Mouse (Mus musculus): Measurements from ENCODE around the gene Bcl2. TPM values are rescaled to one million over a fixed set of nuclear protein-coding genes. Genes with fewer than 3 reads are reported as not detected.

Bcl2 gene
- polyA plus RNA-seq, 1 experiment: 10.7 TPM

- no peak overlapping the region for H3K4me3 ChIP-seq (ENCODE audit: control insufficient read depth, insufficient read depth, low read length)
- TF ChIP-seq POLR2A (IDR thresholded peaks at IDR 0.05; ENCODE audit: control insufficient read depth, extremely low read depth, insufficient read depth, low read length, poor library complexity): no peak
- TF ChIP-seq CTCF (IDR thresholded peaks at IDR 0.05; ENCODE audit: borderline replicate concordance, control insufficient read depth, extremely low read depth, insufficient read depth, low read length, poor library complexity): no peak
- DNase-seq: no peak
- peaks cover 4% of the 10 kb centered on the region; the same call in 1 of the 2 replicates for H3K4me1 ChIP-seq (replicated peaks; ENCODE audit: control insufficient read depth, insufficient read depth, low read length)
- H3K36me3 ChIP-seq (ENCODE audit: control insufficient read depth, insufficient read depth, low read length): no peaks in the 10 kb centered on the region
- H3K27ac ChIP-seq (ENCODE audit: control insufficient read depth, insufficient read depth, low read length): no peak overlapping the region
- 91% methylated on average over 5 of the region's 5 CpGs for WGBS
- H3K27me3 ChIP-seq (ENCODE audit: control insufficient read depth, insufficient read depth, low read length): no peaks in the 10 kb centered on the region
Observed at GRCm38 (mm10) chr1:106658293-106658847, 55.7 kb downstream of the Bcl2 start.

- WGBS: 95% methylated on average over 5 of the region's 5 CpGs
- no peak for DNase-seq
- H3K27ac ChIP-seq (ENCODE audit: control insufficient read depth, insufficient read depth, low read length): no peak overlapping the region
- no peak overlapping the region for H3K4me3 ChIP-seq (ENCODE audit: control insufficient read depth, insufficient read depth, low read length)
- H3K4me1 ChIP-seq (replicated peaks; ENCODE audit: control insufficient read depth, insufficient read depth, low read length): no peaks in the 10 kb centered on the region
- TF ChIP-seq CTCF (IDR thresholded peaks at IDR 0.05; ENCODE audit: borderline replicate concordance, control insufficient read depth, extremely low read depth, insufficient read depth, low read length, poor library complexity): no peak
- no peak for TF ChIP-seq POLR2A (IDR thresholded peaks at IDR 0.05; ENCODE audit: control insufficient read depth, extremely low read depth, insufficient read depth, low read length, poor library complexity)
- no peaks in the 10 kb centered on the region for H3K27me3 ChIP-seq (ENCODE audit: control insufficient read depth, insufficient read depth, low read length)
- no peaks in the 10 kb centered on the region for H3K36me3 ChIP-seq (ENCODE audit: control insufficient read depth, insufficient read depth, low read length)
Observed at GRCm38 (mm10) chr1:106656207-106656738, 57.8 kb downstream of the Bcl2 start.

GRCm38 (mm10) chr1:106654254-106654653 lies 59.8 kb downstream of the Bcl2 start:
- Histone ChIP-seq H3K4me1 (replicated peaks; ENCODE audit: control insufficient read depth, insufficient read depth, low read length) (peaks cover 3% of the 10 kb centered on the region; the same call in 1 of the 2 replicates), H3K27me3 (ENCODE audit: control insufficient read depth, insufficient read depth, low read length) (no peaks in the 10 kb centered on the region), H3K36me3 (ENCODE audit: control insufficient read depth, insufficient read depth, low read length) (no peaks in the 10 kb centered on the region), H3K4me3 (ENCODE audit: control insufficient read depth, insufficient read depth, low read length) (no peak overlapping the region), H3K27ac (ENCODE audit: control insufficient read depth, insufficient read depth, low read length) (no peak overlapping the region)
- TF ChIP-seq CTCF (IDR thresholded peaks at IDR 0.05; ENCODE audit: borderline replicate concordance, control insufficient read depth, extremely low read depth, insufficient read depth, low read length, poor library complexity) (no peak), POLR2A (IDR thresholded peaks at IDR 0.05; ENCODE audit: control insufficient read depth, extremely low read depth, insufficient read depth, low read length, poor library complexity) (no peak)
- no peak for DNase-seq
- 91% methylated on average over 6 of the region's 6 CpGs for WGBS

GRCm38 (mm10) chr1:106653441-106653860 lies 60.6 kb downstream of the Bcl2 start:
- peaks cover 3% of the 10 kb centered on the region; the same call in 1 of the 2 replicates for H3K4me1 ChIP-seq (replicated peaks; ENCODE audit: control insufficient read depth, insufficient read depth, low read length)
- TF ChIP-seq CTCF (IDR thresholded peaks at IDR 0.05; ENCODE audit: borderline replicate concordance, control insufficient read depth, extremely low read depth, insufficient read depth, low read length, poor library complexity) (no peak), POLR2A (IDR thresholded peaks at IDR 0.05; ENCODE audit: control insufficient read depth, extremely low read depth, insufficient read depth, low read length, poor library complexity) (no peak)
- H3K27me3 ChIP-seq (ENCODE audit: control insufficient read depth, insufficient read depth, low read length): no peaks in the 10 kb centered on the region
- H3K36me3 ChIP-seq (ENCODE audit: control insufficient read depth, insufficient read depth, low read length): no peaks in the 10 kb centered on the region
- WGBS: 72% methylated on average over 4 of the region's 4 CpGs
- no peak overlapping the region for H3K4me3 ChIP-seq (ENCODE audit: control insufficient read depth, insufficient read depth, low read length)
- H3K27ac ChIP-seq (ENCODE audit: control insufficient read depth, insufficient read depth, low read length): no peak overlapping the region
- no peak for DNase-seq

- H3K36me3 ChIP-seq (ENCODE audit: control insufficient read depth, insufficient read depth, low read length): no peaks in the 10 kb centered on the region
- no peak overlapping the region for H3K27ac ChIP-seq (ENCODE audit: control insufficient read depth, insufficient read depth, low read length)
- peaks cover 6% of the 10 kb centered on the region for H3K4me1 ChIP-seq (replicated peaks; ENCODE audit: control insufficient read depth, insufficient read depth, low read length)
- TF ChIP-seq CTCF (IDR thresholded peaks at IDR 0.05; ENCODE audit: borderline replicate concordance, control insufficient read depth, extremely low read depth, insufficient read depth, low read length, poor library complexity): no peak
- no peak for TF ChIP-seq POLR2A (IDR thresholded peaks at IDR 0.05; ENCODE audit: control insufficient read depth, extremely low read depth, insufficient read depth, low read length, poor library complexity)
- no peak for DNase-seq
- H3K27me3 ChIP-seq (ENCODE audit: control insufficient read depth, insufficient read depth, low read length): no peaks in the 10 kb centered on the region
- no peak overlapping the region for H3K4me3 ChIP-seq (ENCODE audit: control insufficient read depth, insufficient read depth, low read length)
- 94% methylated on average over 7 of the region's 7 CpGs for WGBS
Observed at GRCm38 (mm10) chr1:106651211-106651610, 62.9 kb downstream of the Bcl2 start.

GRCm38 (mm10) chr1:106650427-106650826 lies 63.6 kb downstream of the Bcl2 start:
- TF ChIP-seq POLR2A (IDR thresholded peaks at IDR 0.05; ENCODE audit: control insufficient read depth, extremely low read depth, insufficient read depth, low read length, poor library complexity) (no peak), CTCF (IDR thresholded peaks at IDR 0.05; ENCODE audit: borderline replicate concordance, control insufficient read depth, extremely low read depth, insufficient read depth, low read length, poor library complexity) (no peak)
- 96% methylated on average over 4 of the region's 4 CpGs for WGBS

More at GRCm38 (mm10) chr1:106650427-106650826, 63.6 kb downstream of the Bcl2 start:
- H3K4me1 ChIP-seq (replicated peaks; ENCODE audit: control insufficient read depth, insufficient read depth, low read length): peaks cover 6% of the 10 kb centered on the region
- no peak for DNase-seq
- H3K27ac ChIP-seq (ENCODE audit: control insufficient read depth, insufficient read depth, low read length): no peak overlapping the region
- H3K36me3 ChIP-seq (ENCODE audit: control insufficient read depth, insufficient read depth, low read length): no peaks in the 10 kb centered on the region
- H3K4me3 ChIP-seq (ENCODE audit: control insufficient read depth, insufficient read depth, low read length): no peak overlapping the region
- no peaks in the 10 kb centered on the region for H3K27me3 ChIP-seq (ENCODE audit: control insufficient read depth, insufficient read depth, low read length)

Measured in thymus, adult 2 months (tissue).